ENCODE assay signal across 8 mouse cellular contexts in the genomic region with DNA sequence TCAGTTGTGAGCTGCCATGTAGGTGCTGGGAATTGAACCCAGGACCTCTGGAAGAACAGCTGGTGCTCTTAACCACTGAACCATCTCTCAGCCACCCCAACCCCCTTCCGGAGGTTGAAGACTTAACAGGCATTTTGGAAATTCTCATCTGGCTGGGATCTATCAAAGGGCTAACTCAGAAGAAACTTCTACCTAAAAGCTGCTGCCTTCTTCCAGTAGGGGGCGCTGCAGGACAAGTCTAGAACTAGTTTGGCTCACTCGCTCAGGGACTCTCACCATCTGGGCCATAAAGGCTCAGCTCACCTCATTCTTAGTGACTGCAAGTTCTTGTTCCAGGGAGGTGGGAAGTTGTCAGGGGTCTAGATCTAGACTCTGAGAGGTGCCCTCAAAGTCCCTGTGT. TPM values are rescaled to one million over a fixed set of nuclear protein-coding genes. Genes with fewer than 3 reads are reported as not detected.
A peak's percentile ranks its signal among the peaks of the same experiment; 100 is the strongest.
DNase-seq lines count a peak whose midpoint lies in the region; ATAC-seq and TF ChIP-seq lines count a peak whose summit lies in the region.

No protein-coding gene starts in this region.

- no peak overlapping the region for H3K4me2 ChIP-seq in forebrain, embryonic 14.5 days (ENCODE audit: low read length)

- POLR2A ChIA-PET in Patski (lab: Charles Lee): interaction anchor here (1.0 kb wide), 1 partner anchor 75 kb away, joined by 3 read pairs; no protein-coding TSS in a partner anchor

- peaks cover 25% of the 10 kb centered on the region for H3K36me3 ChIP-seq in forebrain, embryonic 14.5 days (ENCODE audit: control insufficient read depth, insufficient read depth, low read length)

- DNase-seq in Patski (ENCODE audit: low read depth, low spot score): no peak
- DNase-seq in forebrain, embryonic 14.5 days (ENCODE audit: low spot score): peak; percentile 93
- peak; percentile 90 to 91 for DNase-seq in layer of hippocampus, postnatal 10 days (ENCODE audit: low spot score in 2 of 2)
- DNase-seq in skeletal muscle tissue, adult 2 months (ENCODE audit: low read depth, low spot score): peak; percentile 82
- DNase-seq in urinary bladder, postnatal 4 days (ENCODE audit: low spot score in 2 of 2): peak; percentile 70 to 90

- H3K27ac ChIP-seq in forebrain, embryonic 14.5 days (ENCODE audit: low read depth, low read length): no peak overlapping the region

- 6% methylated on average over 3 of the region's 3 CpGs for WGBS in forebrain, embryonic 14.5 days

- H3K4me3 ChIP-seq in forebrain, embryonic 14.5 days (ENCODE audit: low read depth, low read length): no peak overlapping the region

- ATAC-seq in Patski: peak; percentile 44
- ATAC-seq in cerebellum, adult (ENCODE audit: insufficient number of reproducible peaks, low FRiP score, low TSS enrichment): peak; percentile 65
- ATAC-seq in forebrain, embryonic 14.5 days: peak; percentile 49
- ATAC-seq in hematopoietic stem cell, adult 5-6 weeks (replicated peaks in 1 of 2; ENCODE audit: insufficient read depth in 1 of 2, low FRiP score in 2 of 2, low TSS enrichment in 1 of 2, low read depth in 1 of 2, poor library complexity in 2 of 2, severe bottlenecking in 2 of 2): peak; percentile 85 to 88
- peak; percentile 83 for ATAC-seq in megakaryocyte, adult 5-6 weeks (ENCODE audit: poor library complexity, severe bottlenecking)

- H3K4me1 ChIP-seq in forebrain, embryonic 14.5 days (ENCODE audit: control insufficient read depth, insufficient read depth, low read length): no peaks in the 10 kb centered on the region

- TF ChIP-seq CTCF in Patski (IDR thresholded peaks at IDR 0.05): no peak

- H3K27me3 ChIP-seq in Patski: no peaks in the 10 kb centered on the region
- no peaks in the 10 kb centered on the region for H3K27me3 ChIP-seq in forebrain, embryonic 14.5 days (replicated peaks; ENCODE audit: control insufficient read depth, insufficient read depth, low read length)

- no peaks in the 10 kb centered on the region for H3K9me3 ChIP-seq in forebrain, embryonic 14.5 days (replicated peaks; ENCODE audit: control insufficient read depth, low read length)

- CTCF ChIA-PET in Patski (lab: Charles Lee): interaction anchor here (1.0 to 3.8 kb wide), 19 partner anchors 9 to 244 kb away, joined by 3 to 40 read pairs (median 5); partner anchors contain the start of genes Ranbp10 and Thap11

- in situ Hi-C loops in Patski (cut with MboI; ENCODE audit: low pct_unique_long_range_greater_than_20kb): loop anchor here (5.0 to 10.0 kb wide), 2 partner anchors 73 to 221 kb away; partner anchors contain the start of genes Ctrl and Psmb10

- H3K9ac ChIP-seq in forebrain, embryonic 14.5 days (ENCODE audit: low read length): no peak overlapping the region

RNA-seq across cellular contexts. Expression of gene Enkd1, which starts 6.1 kb away (rescaled TPM):
- 39.5 TPM for polyA plus RNA-seq in Patski (2021)
- polyA plus RNA-seq in forebrain, embryonic 14.5 days (2014; fragmentation: Nextera tagmentation; extraction: Ambion mirVana): 18.9 and 19.0 TPM in 2 replicates
- total RNA-seq in hematopoietic stem cell, adult 5-6 weeks (2017): 16.1 and 17.6 TPM in 2 replicates
- 10 to 100 TPM; 11.3 to 13.2 TPM for total RNA-seq in layer of hippocampus, postnatal 10 days (2021)
- total RNA-seq in megakaryocyte, adult 5-6 weeks (2015): 5.9 and 7.5 TPM in 2 replicates
- 5.3 and 5.6 TPM in 2 replicates for total RNA-seq in megakaryocyte, adult 5-6 weeks (2017)

RNA-seq across cellular contexts. Expression of gene 4933405L10Rik, which starts 6.7 kb away (rescaled TPM):
- 1.0 TPM for polyA plus RNA-seq in Patski (2021)
- 0.20 and 0.34 TPM in 2 replicates for polyA plus RNA-seq in forebrain, embryonic 14.5 days (2014; fragmentation: Nextera tagmentation; extraction: Ambion mirVana)
- total RNA-seq in hematopoietic stem cell, adult 5-6 weeks (2017): 1.2 TPM in 1 of 2 replicates, not detected in the other
- total RNA-seq in layer of hippocampus, postnatal 10 days (2021): not detected
- not detected in 2 replicates for total RNA-seq in megakaryocyte, adult 5-6 weeks (2015)
- not detected in 2 replicates for total RNA-seq in megakaryocyte, adult 5-6 weeks (2017)

RNA-seq across cellular contexts. Expression of gene Pard6a, which starts 13.2 kb away (rescaled TPM):
- 23.3 TPM for polyA plus RNA-seq in Patski (2021)
- 48.1 and 54.6 TPM in 2 replicates for polyA plus RNA-seq in forebrain, embryonic 14.5 days (2014; fragmentation: Nextera tagmentation; extraction: Ambion mirVana)
- 22.8 and 66.2 TPM in 2 replicates for total RNA-seq in hematopoietic stem cell, adult 5-6 weeks (2017)
- total RNA-seq in layer of hippocampus, postnatal 10 days (2021): 10 to 100 TPM; 38.6 to 39.7 TPM
- total RNA-seq in megakaryocyte, adult 5-6 weeks (2015): 6.6 and 7.7 TPM in 2 replicates
- total RNA-seq in megakaryocyte, adult 5-6 weeks (2017): 9.1 and 22.2 TPM in 2 replicates

RNA-seq across cellular contexts. Expression of gene Acd, which starts 13.2 kb away (rescaled TPM):
- 39.2 TPM for polyA plus RNA-seq in Patski (2021)
- 79.7 and 89.5 TPM in 2 replicates for polyA plus RNA-seq in forebrain, embryonic 14.5 days (2014; fragmentation: Nextera tagmentation; extraction: Ambion mirVana)
- total RNA-seq in hematopoietic stem cell, adult 5-6 weeks (2017): 13.9 and 26.7 TPM in 2 replicates
- total RNA-seq in layer of hippocampus, postnatal 10 days (2021): 10 to 100 TPM; 45.4 to 49.4 TPM
- total RNA-seq in megakaryocyte, adult 5-6 weeks (2015): 20.4 and 28.0 TPM in 2 replicates
- 10.6 and 12.3 TPM in 2 replicates for total RNA-seq in megakaryocyte, adult 5-6 weeks (2017)

RNA-seq across cellular contexts. Expression of gene Carmil2, which starts 28.1 kb away (rescaled TPM):
- polyA plus RNA-seq in Patski (2021): 0.44 TPM
- polyA plus RNA-seq in forebrain, embryonic 14.5 days (2014; fragmentation: Nextera tagmentation; extraction: Ambion mirVana): 6.0 and 8.4 TPM in 2 replicates
- 14.7 and 15.1 TPM in 2 replicates for total RNA-seq in hematopoietic stem cell, adult 5-6 weeks (2017)
- 10 to 100 TPM; 48.6 to 52.4 TPM for total RNA-seq in layer of hippocampus, postnatal 10 days (2021)
- 0.67 and 1.6 TPM in 2 replicates for total RNA-seq in megakaryocyte, adult 5-6 weeks (2015)
- 0.70 and 1.3 TPM in 2 replicates for total RNA-seq in megakaryocyte, adult 5-6 weeks (2017)
